Mouse (Mus musculus) stomach, postnatal 0 days (tissue): ENCODE results near the gene Ces5a. TPM values are rescaled to one million over a fixed set of nuclear protein-coding genes. Genes with fewer than 3 reads are reported as not detected.

Source experiments
- ATAC-seq: fragments of 200-750 bp; cut with Nextera tagmentation; 2 replicates; pipeline ENCODE4 v1.8.0; 2017; ENCODE audit not compliant: low FRiP score, low TSS enrichment
- DNase-seq: peaks from one replicate; pipeline ENCODE4 v3.0.0-alpha.2; 2016; ENCODE audit warnings: low spot score
- H3K27ac ChIP-seq: fragments of 300-500 bp; sonication (generic); replicated peaks from 2 replicates; pipeline ENCODE4 v1.5.1; 2014; ENCODE audit warnings: mild to moderate bottlenecking, control low read depth
- H3K27me3 ChIP-seq: fragments of 300-500 bp; sonication (generic); 2 replicates; pipeline ENCODE4 v1.6.1; 2014; ENCODE audit warnings: low read length; ENCODE audit not compliant: control insufficient read depth, insufficient read depth
- H3K36me3 ChIP-seq: fragments of 300-500 bp; sonication (generic); 2 replicates; pipeline ENCODE4 v1.6.1; 2014; ENCODE audit warnings: low read length, mixed read lengths; ENCODE audit not compliant: control insufficient read depth, insufficient read depth
- H3K4me1 ChIP-seq: fragments of 300-500 bp; sonication (generic); replicated peaks from 2 replicates; pipeline ENCODE4 v1.6.1; 2014; ENCODE audit warnings: antibody characterized with exemption; ENCODE audit not compliant: control insufficient read depth, insufficient read depth
- H3K4me2 ChIP-seq: fragments of 300-500 bp; sonication (generic); replicated peaks from 2 replicates; pipeline ENCODE4 v1.6.1; 2014; ENCODE audit warnings: low read depth, mild to moderate bottlenecking, control low read depth, moderate library complexity
- H3K4me3 ChIP-seq: fragments of 300-500 bp; sonication (generic); 2 replicates; pipeline ENCODE4 v1.5.1; 2014; ENCODE audit warnings: low read depth, low read length, control low read depth
- H3K9ac ChIP-seq: fragments of 300-500 bp; sonication (generic); 2 replicates; pipeline ENCODE4 v1.6.1; 2014; ENCODE audit warnings: mild to moderate bottlenecking, low read length, control low read depth, mixed read lengths
- H3K9me3 ChIP-seq: fragments of 300-500 bp; sonication (generic); 2 replicates; pipeline ENCODE4 v1.6.1; 2016; ENCODE audit warnings: low read length; ENCODE audit not compliant: control insufficient read depth
- CTCF ChIP-seq: IDR thresholded peaks from 2 replicates; pipeline ENCODE4 v1.5.1; 2016; ENCODE audit warnings: antibody characterized with exemption, low read depth, mild to moderate bottlenecking, moderate library complexity
- EP300 ChIP-seq: optimal IDR thresholded peaks from 2 replicates; pipeline ENCODE3; 2016; ENCODE audit warnings: antibody characterized with exemption
- whole genome bisulfite sequencing: fragments of 180-500 bp; shearing (Covaris S2); extraction: QIAGEN DNeasy Blood & Tissue Kit; methylation state at CpG from one replicate; pipeline ENCODE4 v1.1.7; 2014; 5-methylcytosine and 5-hydroxymethylcytosine counted together
- polyA plus RNA-seq: library from polyadenylated mRNA; unstranded; fragments of >200 nt; fragmentation: Nextera tagmentation; extraction: Ambion mirVana; gene quantifications from 2 replicates; pipeline ENCODE4 v1.2.1, GENCODE M21; 2015

Ces5a gene
- 0.41 and 0.50 TPM in 2 replicates for polyA plus RNA-seq

DNA sequence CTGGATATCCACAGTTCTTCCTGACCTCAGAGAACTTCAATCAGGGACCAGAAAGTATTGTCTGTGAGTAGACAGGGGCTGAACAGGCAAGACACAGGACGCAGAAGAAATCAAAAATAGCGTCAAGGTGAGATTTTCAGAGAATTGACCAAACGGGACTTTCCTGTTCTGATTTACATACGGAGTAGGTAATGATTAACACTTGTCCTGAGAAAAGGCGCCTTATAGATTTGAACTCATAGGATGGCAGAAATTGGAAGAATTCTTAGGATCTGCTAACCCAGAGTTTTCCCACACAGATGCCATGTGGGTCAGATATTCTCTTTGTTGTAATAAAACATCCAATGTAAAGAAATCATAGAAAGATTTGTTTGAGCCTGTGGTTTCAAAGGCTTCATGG lies at the start of gene Ces5a:
Gene Ces5a (minus strand): TSS at position 101 of the 400 bp plus-strand sequence.
- TF ChIP-seq EP300 (no peak), CTCF (no peak)

DNA sequence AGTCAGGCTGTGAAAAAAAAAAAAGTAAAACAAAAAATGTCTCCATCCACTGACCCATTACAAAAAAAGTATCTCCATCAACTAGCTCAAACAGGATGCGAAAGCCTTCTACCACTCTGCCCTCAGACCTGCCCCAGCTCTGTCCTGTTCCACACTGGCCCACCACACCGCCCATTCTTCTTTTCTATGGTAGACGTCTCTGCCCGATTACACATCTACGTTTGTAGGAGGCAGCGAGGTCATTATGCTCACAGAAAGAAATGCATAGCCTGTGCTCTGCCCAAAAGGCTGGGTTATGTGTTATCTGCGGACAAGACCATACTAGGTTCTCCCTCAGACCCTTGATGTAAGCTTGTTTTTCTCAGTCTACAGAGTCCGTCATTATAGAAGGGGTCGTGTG lies 37.2 kb upstream of the Ces5a start:
- H3K9ac ChIP-seq = no peak overlapping the region
- no peak overlapping the region for H3K27ac ChIP-seq
- H3K4me2 ChIP-seq = no peak overlapping the region
- WGBS = 85% methylated on average over 9 of the region's 9 CpGs
- H3K4me1 ChIP-seq = no peaks in the 10 kb centered on the region
- ATAC-seq (no peak), DNase-seq (peak; percentile 7)
- H3K4me3 ChIP-seq = no peak overlapping the region
- H3K36me3 ChIP-seq = no peaks in the 10 kb centered on the region
- no peaks in the 10 kb centered on the region for H3K9me3 ChIP-seq
- TF ChIP-seq EP300 = no peak
- no peak for TF ChIP-seq CTCF
- no peaks in the 10 kb centered on the region for H3K27me3 ChIP-seq

More for the DNA sequence above, at the start of gene Ces5a:
- H3K27me3 ChIP-seq = no peaks in the 10 kb centered on the region
- H3K36me3 ChIP-seq = no peaks in the 10 kb centered on the region
- WGBS = 77% methylated on average over 5 of the region's 5 CpGs
- H3K9me3 ChIP-seq = no peaks in the 10 kb centered on the region
- no peak for DNase-seq
- H3K9ac ChIP-seq = no peak within 1 kb of the TSS
- no peak for ATAC-seq
- no peak within 1 kb of the TSS for H3K27ac ChIP-seq
- H3K4me1 ChIP-seq = no peaks in the 10 kb centered on the region
- no peak within 1 kb of the TSS for H3K4me3 ChIP-seq
- H3K4me2 ChIP-seq = no peak within 1 kb of the TSS

DNA sequence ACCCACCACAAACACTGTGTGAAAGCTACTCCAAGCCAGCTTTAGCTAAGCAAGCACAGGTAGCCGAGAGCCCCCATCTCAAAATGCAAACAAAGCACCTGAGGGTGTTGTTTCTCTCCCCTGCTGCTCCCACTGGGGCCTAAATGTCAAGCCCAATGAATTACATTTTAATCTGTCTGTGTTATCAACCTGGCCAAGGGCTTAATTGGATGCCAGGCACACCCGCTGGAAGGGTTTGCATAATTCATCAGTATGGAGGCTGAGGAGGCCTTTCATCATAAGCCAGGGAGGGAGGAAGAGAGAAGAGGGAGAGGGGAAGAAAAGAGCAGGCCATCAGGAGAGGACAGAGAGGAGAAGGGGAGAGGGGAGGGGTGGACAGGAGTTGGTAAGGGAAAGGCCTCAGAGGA lies 36.5 kb upstream of the Ces5a start:
- ATAC-seq = no peak
- 23% methylated on average over 2 of the region's 2 CpGs for WGBS
- H3K4me1 ChIP-seq = no peaks in the 10 kb centered on the region
- no peak for TF ChIP-seq EP300
- no peak for TF ChIP-seq CTCF
- no peaks in the 10 kb centered on the region for H3K9me3 ChIP-seq
- no peak overlapping the region for H3K4me3 ChIP-seq
- no peak overlapping the region for H3K4me2 ChIP-seq
- H3K27ac ChIP-seq = peak overlapping the region; percentile 20; the same call in 1 of the 2 replicates
- DNase-seq = peak; percentile 10
- H3K9ac ChIP-seq = no peak overlapping the region
- H3K27me3 ChIP-seq = no peaks in the 10 kb centered on the region
- no peaks in the 10 kb centered on the region for H3K36me3 ChIP-seq

DNA sequence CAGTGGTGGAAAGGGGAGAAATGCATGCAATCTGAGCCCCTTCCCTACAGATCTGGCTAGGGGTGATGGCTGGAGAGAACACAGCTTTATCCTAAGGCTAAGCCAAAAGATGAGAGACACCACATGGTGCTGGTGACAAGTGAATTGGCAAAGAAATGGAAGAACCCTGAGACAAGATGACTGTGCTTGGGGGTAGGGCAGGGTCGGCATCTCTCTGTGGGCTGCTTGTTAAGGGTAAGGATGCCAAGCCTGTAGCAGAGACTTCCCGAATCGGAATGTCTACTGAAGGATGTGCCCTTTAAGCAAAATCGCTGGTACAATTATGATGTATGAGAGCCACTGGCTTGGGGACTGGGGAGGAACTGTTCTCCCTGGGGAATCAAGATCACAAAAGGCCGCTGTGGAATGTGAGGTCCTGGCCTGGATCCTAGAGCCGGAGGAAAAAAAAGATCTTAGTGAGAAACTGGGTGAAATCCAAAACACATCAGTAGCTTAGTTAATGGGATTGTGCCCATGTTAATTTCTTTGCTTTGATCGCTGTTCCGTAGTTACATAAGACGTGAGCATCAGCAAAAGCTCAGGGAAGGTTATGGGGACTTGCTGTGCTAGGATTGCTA lies 35.8 kb upstream of the Ces5a start:
- Histone ChIP-seq H3K4me2 (no peak overlapping the region), H3K4me3 (no peak overlapping the region), H3K27me3 (no peaks in the 10 kb centered on the region), H3K4me1 (no peaks in the 10 kb centered on the region), H3K9me3 (no peaks in the 10 kb centered on the region), H3K9ac (no peak overlapping the region), H3K36me3 (no peaks in the 10 kb centered on the region), H3K27ac (0 out of 2 replicates have a peak overlapping the region, but pooled peaks have one; percentile 5)
- TF ChIP-seq EP300 (no peak), CTCF (no peak)
- ATAC-seq (no peak; the same call in 1 of the 2 replicates), DNase-seq (peak; percentile 10)
- WGBS = 32% methylated on average over 9 of the region's 9 CpGs

DNA sequence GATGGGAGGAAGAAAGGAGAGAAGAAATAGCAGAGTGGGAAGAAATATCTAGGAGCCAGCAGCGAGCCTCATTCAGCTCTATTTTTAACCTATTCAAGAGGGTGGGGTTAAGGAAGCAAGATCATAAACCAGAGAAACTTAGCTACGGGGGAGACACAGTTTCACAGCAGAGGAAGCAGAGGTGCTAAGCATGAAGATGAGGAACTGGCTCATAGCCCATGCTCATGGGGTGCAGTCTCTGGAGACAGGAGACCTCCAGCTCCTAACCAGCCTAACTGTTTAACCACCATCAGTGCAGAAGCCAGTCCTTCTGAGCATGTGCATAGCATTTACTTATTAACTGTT lies 34.5 kb upstream of the Ces5a start:
- no peaks in the 10 kb centered on the region for H3K9me3 ChIP-seq
- no peak for TF ChIP-seq CTCF
- no peak for TF ChIP-seq EP300
- H3K4me2 ChIP-seq = no peak overlapping the region
- no peak overlapping the region for H3K9ac ChIP-seq
- no peak overlapping the region for H3K4me3 ChIP-seq
- no peaks in the 10 kb centered on the region for H3K36me3 ChIP-seq
- peak; percentile 4 for DNase-seq
- WGBS = 32% methylated on average over 2 of the region's 2 CpGs
- no peak for ATAC-seq
- H3K27me3 ChIP-seq = no peaks in the 10 kb centered on the region
- no peak overlapping the region for H3K27ac ChIP-seq
- no peaks in the 10 kb centered on the region for H3K4me1 ChIP-seq

DNA sequence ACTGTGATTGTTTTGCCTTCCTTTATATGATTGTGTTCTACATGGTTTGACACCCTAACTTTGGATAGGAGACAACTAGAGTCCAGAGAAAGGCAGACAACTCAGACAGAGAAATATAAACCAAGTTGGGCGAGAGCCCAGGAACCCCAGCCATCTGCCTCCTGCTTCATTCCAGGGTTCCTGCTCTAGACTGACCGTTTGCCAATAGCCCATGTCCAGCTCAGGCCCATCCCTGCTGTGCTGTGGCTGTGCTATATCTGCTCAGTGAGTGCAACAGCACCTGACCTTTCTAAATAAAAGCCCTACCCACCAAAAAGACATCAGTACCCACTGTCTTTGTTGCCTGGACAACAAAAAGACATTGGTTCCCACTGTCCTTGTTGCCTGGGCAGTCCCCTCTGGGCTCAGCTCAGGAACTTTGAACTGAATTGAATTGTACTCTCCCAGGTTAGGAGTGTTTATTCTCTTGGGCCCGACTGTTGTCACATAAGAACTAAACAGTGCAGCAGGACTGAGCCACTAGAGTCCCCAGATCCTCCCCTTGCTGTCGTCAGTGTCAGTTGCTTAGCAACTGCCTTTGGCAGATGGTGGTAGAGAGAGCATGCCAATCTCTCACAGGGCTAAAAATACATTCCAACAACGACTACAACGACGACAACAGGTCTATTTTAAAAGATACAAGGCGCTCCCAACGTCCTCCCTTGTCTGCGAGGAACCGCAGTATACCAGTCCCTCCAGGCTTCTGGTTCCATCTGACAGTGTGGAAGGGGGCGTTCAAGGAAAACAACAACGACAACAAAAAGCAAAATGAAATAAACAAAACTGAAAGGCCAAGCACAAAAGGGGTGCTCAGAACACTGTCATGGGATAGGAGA lies 33.9 kb upstream of the Ces5a start:
- Histone ChIP-seq H3K9ac (no peak overlapping the region), H3K9me3 (no peaks in the 10 kb centered on the region), H3K36me3 (no peaks in the 10 kb centered on the region), H3K4me2 (no peak overlapping the region), H3K27me3 (no peaks in the 10 kb centered on the region), H3K4me3 (no peak overlapping the region), H3K4me1 (no peaks in the 10 kb centered on the region), H3K27ac (0 out of 2 replicates have a peak overlapping the region, but pooled peaks have one; percentile 18)
- TF ChIP-seq CTCF = no peak
- TF ChIP-seq EP300 = no peak
- ATAC-seq = no peak
- DNase-seq = peak; percentile 12
- WGBS = 49% methylated on average over 13 of the region's 13 CpGs
